17 mouse cellular contexts compared by ENCODE assay signal in the genomic region with DNA sequence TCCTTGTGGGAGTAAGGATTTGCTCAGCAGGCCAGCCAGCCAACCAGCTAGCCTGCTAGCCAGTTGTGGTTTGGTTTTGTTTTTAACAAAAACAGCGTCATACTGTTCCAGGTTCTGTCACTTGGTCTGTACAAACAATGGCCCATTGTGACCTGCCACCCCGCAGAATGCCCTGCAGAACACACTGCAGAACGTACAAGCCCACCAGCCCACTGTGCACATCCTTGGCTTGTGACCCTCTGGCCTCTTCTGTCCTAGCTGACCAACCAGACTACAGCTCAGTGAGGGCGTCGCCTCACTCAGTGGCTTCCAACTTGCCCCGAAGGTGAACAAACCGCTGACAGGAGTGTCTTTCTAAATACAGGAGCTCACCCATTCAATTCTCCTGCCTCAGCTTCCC. TPM values are rescaled to one million over a fixed set of nuclear protein-coding genes. Genes with fewer than 3 reads are reported as not detected.
A peak's percentile ranks its signal among the peaks of the same experiment; 100 is the strongest.
DNase-seq lines count a peak whose midpoint lies in the region; ATAC-seq and TF ChIP-seq lines count a peak whose summit lies in the region.
"Had no signal": no experiment of that assay in that cellular context is flagged by ENCODE, and none has a peak within 500 bp of the region (broad histone marks: within the 10 kb centered on the region; RNA-seq: fewer than 3 reads in every experiment).

No protein-coding gene starts in this region.

- peak overlapping the region; percentile 45 for H3K4me2 ChIP-seq in intestine, embryonic 16.5 days (ENCODE audit: low read depth, low read length)
- no peak overlapping the region for H3K4me2 ChIP-seq in midbrain, embryonic 16.5 days (ENCODE audit: low read length)
- H3K4me2 ChIP-seq: embryonic facial prominence, embryonic 12.5 days; heart, embryonic 13.5 days; midbrain, embryonic 15.5 days had no signal

- WGBS in kidney, adult 2 months: 42% methylated on average over 7 of the region's 7 CpGs
- 53% methylated on average over 7 of the region's 7 CpGs for WGBS in intestine, embryonic 16.5 days
- 67% methylated on average over 7 of the region's 7 CpGs for WGBS in midbrain, embryonic 16.5 days

- H3K36me3 ChIP-seq in kidney, adult 2 months (ENCODE audit: control insufficient read depth, insufficient read depth, low read length): peaks cover 4% of the 10 kb centered on the region; the same call in 1 of the 2 replicates
- H3K36me3 ChIP-seq in megakaryocyte, embryonic 14.5 days (replicated peaks; ENCODE audit: low read length): peaks cover 69% of the 10 kb centered on the region
- 0 out of 2 replicates have a peak, but pooled peaks cover 3% of the 10 kb centered on the region for H3K36me3 ChIP-seq in intestine, embryonic 16.5 days (ENCODE audit: control insufficient read depth, insufficient read depth, low read length)
- H3K36me3 ChIP-seq in midbrain, embryonic 16.5 days (ENCODE audit: control insufficient read depth, insufficient read depth, low read length): 0 out of 2 replicates have a peak, but pooled peaks cover 3% of the 10 kb centered on the region

- peak overlapping the region; percentile 37 for H3K27ac ChIP-seq in kidney, adult 2 months (ENCODE audit: insufficient read depth, low read depth, low read length)
- peak overlapping the region; percentile 94 for H3K27ac ChIP-seq in intestine, embryonic 16.5 days (ENCODE audit: low read length)
- no peak overlapping the region for H3K27ac ChIP-seq in midbrain, embryonic 16.5 days (ENCODE audit: low read length)
- H3K27ac ChIP-seq: embryonic facial prominence, embryonic 12.5 days; heart, embryonic 13.5 days; hindbrain, postnatal 0 days; midbrain, embryonic 15.5 days had no signal

- H3K9me3 ChIP-seq in megakaryocyte, embryonic 14.5 days: no peaks in the 10 kb centered on the region
- H3K9me3 ChIP-seq in intestine, embryonic 16.5 days (ENCODE audit: control insufficient read depth, low read length): no peaks in the 10 kb centered on the region
- no peaks in the 10 kb centered on the region for H3K9me3 ChIP-seq in midbrain, embryonic 16.5 days (replicated peaks; ENCODE audit: control insufficient read depth, low read length, poor library complexity, severe bottlenecking)
- H3K9me3 ChIP-seq: embryonic facial prominence, embryonic 12.5 days; heart, embryonic 13.5 days; midbrain, embryonic 15.5 days had no signal

- no peak for TF ChIP-seq POLR2A in kidney, adult 2 months (IDR thresholded peaks at IDR 0.05; ENCODE audit: low read depth, low read length)

- H3K27me3 ChIP-seq in kidney, adult 2 months (replicated peaks; ENCODE audit: control insufficient read depth, insufficient read depth, low read length): no peaks in the 10 kb centered on the region
- no peaks in the 10 kb centered on the region for H3K27me3 ChIP-seq in megakaryocyte, embryonic 14.5 days (replicated peaks)
- H3K27me3 ChIP-seq in intestine, embryonic 16.5 days (replicated peaks; ENCODE audit: control insufficient read depth, insufficient read depth, low read length): no peaks in the 10 kb centered on the region
- no peaks in the 10 kb centered on the region for H3K27me3 ChIP-seq in midbrain, embryonic 16.5 days (ENCODE audit: control insufficient read depth, insufficient read depth, low read depth, low read length)
- H3K27me3 ChIP-seq: embryonic facial prominence, embryonic 12.5 days; heart, embryonic 13.5 days; midbrain, embryonic 15.5 days had no signal

- H3K4me1 ChIP-seq in kidney, adult 2 months (ENCODE audit: control insufficient read depth, insufficient read depth, low read length): peaks cover 49% of the 10 kb centered on the region
- peaks cover 96% of the 10 kb centered on the region for H3K4me1 ChIP-seq in megakaryocyte, embryonic 14.5 days
- peaks cover 63% of the 10 kb centered on the region for H3K4me1 ChIP-seq in intestine, embryonic 16.5 days (ENCODE audit: control insufficient read depth, insufficient read depth, low read length)
- peaks cover 44% of the 10 kb centered on the region for H3K4me1 ChIP-seq in midbrain, embryonic 16.5 days (ENCODE audit: control insufficient read depth, insufficient read depth, low read length)

- ATAC-seq in megakaryocyte, adult 5-6 weeks (ENCODE audit: poor library complexity, severe bottlenecking): no peak
- ATAC-seq in intestine, embryonic 16.5 days: peak; percentile 38; the same call in 1 of the 2 replicates
- no peak for ATAC-seq in midbrain, embryonic 16.5 days
- ATAC-seq: hindbrain, postnatal 0 days; midbrain, embryonic 15.5 days had no signal

- peak overlapping the region; percentile 45; the same call in 1 of the 2 replicates for H3K9ac ChIP-seq in intestine, embryonic 16.5 days (ENCODE audit: low read depth, low read length)
- H3K9ac ChIP-seq in midbrain, embryonic 16.5 days (ENCODE audit: low read depth, low read length): no peak overlapping the region
- H3K9ac ChIP-seq: embryonic facial prominence, embryonic 12.5 days; heart, embryonic 13.5 days; midbrain, embryonic 15.5 days had no signal

- TF ChIP-seq CTCF in kidney, adult 2 months (conservative IDR thresholded peaks at IDR 0.05; ENCODE audit: insufficient read depth, insufficient read length, low read depth, low read length): no peak

- DNase-seq in kidney, adult 2 months: no peak
- no peak for DNase-seq in kidney, postnatal 25 days
- DNase-seq in frontal cortex, postnatal 36 days (ENCODE audit: low spot score in 2 of 2): no peak
- DNase-seq: adrenal gland, postnatal 14 days; cerebellum, adult 2 months; gastrocnemius, postnatal 36 days; right cerebral cortex, adult 18-20 months; spleen, adult 18-20 months; thymus, postnatal 36 days had no signal

- no peak overlapping the region for H3K4me3 ChIP-seq in kidney, adult 2 months (ENCODE audit: insufficient read depth, low read depth, low read length)
- peak overlapping the region; percentile 2 for H3K4me3 ChIP-seq in megakaryocyte, embryonic 14.5 days (replicated peaks)
- H3K4me3 ChIP-seq in intestine, embryonic 16.5 days (ENCODE audit: low read length): peak overlapping the region; percentile 20
- H3K4me3 ChIP-seq in midbrain, embryonic 16.5 days (ENCODE audit: low read depth, low read length): no peak overlapping the region
- H3K4me3 ChIP-seq: embryonic facial prominence, embryonic 12.5 days; heart, embryonic 13.5 days; midbrain, embryonic 15.5 days had no signal

RNA-seq across cellular contexts. Expression of a gene that starts 6.4 kb away (rescaled TPM):
- polyA plus RNA-seq in kidney, adult 2 months (2012; rRNA removed): 277 and 336 TPM in 2 replicates
- polyA plus RNA-seq in megakaryocyte, embryonic 14.5 days (2012; ENCODE audit: insufficient read depth, low replicate concordance): 20.6 and 27.7 TPM in 2 replicates
- total RNA-seq in megakaryocyte, adult 5-6 weeks (2015): 58.0 and 61.9 TPM in 2 replicates
- 46.7 and 61.0 TPM in 2 replicates for total RNA-seq in megakaryocyte, adult 5-6 weeks (2017)
- 103 and 104 TPM in 2 replicates for polyA plus RNA-seq in intestine, embryonic 16.5 days (2015; fragmentation: Nextera tagmentation; extraction: Ambion mirVana)
- 117 and 125 TPM in 2 replicates for polyA plus RNA-seq in midbrain, embryonic 16.5 days (2015; fragmentation: Nextera tagmentation; extraction: Ambion mirVana)

Comparison
In these comparisons a context has a peak if more than half of its experiments do, and no peak if none do; other contexts are left out.
1. H3K4me3 ChIP-seq: peak in megakaryocyte, embryonic 14.5 days (single experiment) and intestine, embryonic 16.5 days (single experiment); none in kidney, adult 2 months (single experiment) and midbrain, embryonic 16.5 days (single experiment).